Mouse (Mus musculus) ES-CJ7 (cell line): ENCODE results near the gene Dguok.

Source experiments
- DNase-seq: peaks from one replicate; pipeline ENCODE4 v3.0.0; 2011; ENCODE audit warnings: low read depth, low spot score

The Dguok gene

DNA sequence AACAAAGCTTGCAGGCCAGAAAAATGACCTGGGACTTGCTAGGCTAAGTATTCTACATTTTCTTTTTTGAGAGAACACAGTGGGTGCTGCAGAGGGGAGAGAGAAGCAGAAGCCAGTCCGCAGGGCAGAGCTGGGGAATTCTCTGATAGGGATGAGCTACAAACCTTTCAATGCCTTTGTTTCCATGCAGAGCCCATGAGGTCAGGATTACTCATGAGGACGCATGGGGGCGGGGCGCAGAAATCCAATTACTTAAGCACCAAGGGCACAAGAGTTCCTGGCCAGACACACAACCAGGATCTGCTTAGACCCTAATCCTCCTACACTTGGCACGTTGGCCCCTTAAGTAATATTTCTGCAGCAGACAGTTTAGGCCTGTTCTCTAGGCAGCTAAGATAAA, 71.6 kb downstream of the Dguok start:
- DNase-seq, result no peak

DNA sequence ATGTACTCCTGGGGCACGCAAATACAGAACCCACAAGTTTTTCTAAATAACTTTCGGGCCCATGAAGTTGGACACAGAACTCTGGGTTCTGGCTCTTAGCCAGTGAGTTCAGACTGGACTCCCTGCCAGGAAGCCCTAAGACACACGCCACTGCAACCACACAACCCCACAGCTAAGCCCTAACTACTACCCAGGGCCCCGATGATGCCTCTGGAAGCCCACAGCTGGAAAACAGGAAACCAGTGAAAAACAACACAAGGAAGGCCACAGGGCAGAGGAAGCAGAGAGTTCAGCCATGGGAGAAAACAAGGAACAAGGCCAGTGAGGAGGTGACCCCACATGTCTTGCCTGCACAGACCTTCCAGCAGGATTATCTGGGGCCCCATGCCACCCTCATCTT, 73.2 kb downstream of the Dguok start:
- no peak for DNase-seq

GRCm38 (mm10) chr6:83432966-83433365, 73.8 kb downstream of the Dguok start:
- no peak for DNase-seq
